Mouse (Mus musculus) neural tube, embryonic 11.5 days (tissue): ENCODE measurements around the gene Bik. TPM values are rescaled to one million over a fixed set of nuclear protein-coding genes. Genes with fewer than 3 reads are reported as not detected.
A peak's percentile ranks its signal among the peaks of the same experiment; 100 is the strongest.

Source experiments
- ATAC-seq: fragments of 200-750 bp; cut with Nextera tagmentation; 2 replicates; pipeline ENCODE4 v1.8.0; 2017; ENCODE audit warnings: moderate number of reproducible peaks, mild to moderate bottlenecking, moderate TSS enrichment, moderate library complexity; ENCODE audit not compliant: insufficient read depth, low FRiP score, low TSS enrichment
- DNase-seq: peaks from one replicate; pipeline ENCODE4 v3.0.0-alpha.2; 2015; ENCODE audit warnings: low spot score
- H3K27ac ChIP-seq: fragments of 300-500 bp; sonication (generic); 2 replicates; pipeline ENCODE4 v1.5.1; 2014; ENCODE audit warnings: low read depth, mild to moderate bottlenecking, low read length
- H3K27me3 ChIP-seq: fragments of 300-500 bp; sonication (generic); 2 replicates; pipeline ENCODE4 v1.6.1; 2014; ENCODE audit warnings: mild to moderate bottlenecking, low read length, mixed read lengths; ENCODE audit not compliant: control insufficient read depth, insufficient read depth
- H3K36me3 ChIP-seq: fragments of 300-500 bp; sonication (generic); 2 replicates; pipeline ENCODE4 v1.6.1; 2014; ENCODE audit warnings: mild to moderate bottlenecking, low read length, moderate library complexity, mixed read lengths; ENCODE audit not compliant: control insufficient read depth, insufficient read depth
- H3K4me1 ChIP-seq: fragments of 300-500 bp; sonication (generic); 2 replicates; pipeline ENCODE4 v1.6.1; 2014; ENCODE audit warnings: low read length, mixed read lengths; ENCODE audit not compliant: control insufficient read depth, insufficient read depth
- H3K4me2 ChIP-seq: fragments of 300-500 bp; sonication (generic); 2 replicates; pipeline ENCODE4 v1.6.1; 2014; ENCODE audit warnings: low read depth, mild to moderate bottlenecking, moderate library complexity
- H3K4me3 ChIP-seq: fragments of 300-500 bp; sonication (generic); 2 replicates; pipeline ENCODE4 v1.5.1; 2014; ENCODE audit warnings: low read depth, low read length
- H3K9ac ChIP-seq: fragments of 300-500 bp; sonication (generic); 2 replicates; pipeline ENCODE4 v1.6.1; 2014; ENCODE audit warnings: mild to moderate bottlenecking, low read length
- H3K9me3 ChIP-seq: fragments of 300-500 bp; sonication (generic); 2 replicates; pipeline ENCODE4 v1.6.1; 2016; ENCODE audit warnings: low read length; ENCODE audit not compliant: control insufficient read depth
- WGBS: fragments of 180-500 bp; shearing (Covaris S2); extraction: QIAGEN DNeasy Blood & Tissue Kit; methylation state at CpG from one replicate; pipeline ENCODE4 v1.1.7; 2014; 5-methylcytosine and 5-hydroxymethylcytosine counted together
- polyA plus RNA-seq: library from polyadenylated mRNA; unstranded; fragments of >200 nt; fragmentation: Nextera tagmentation; extraction: Ambion mirVana; gene quantifications from 2 replicates; pipeline ENCODE4 v1.2.1, GENCODE M21; 2014

The Bik gene
- polyA plus RNA-seq, 1 experiment from 2014 or later = 2.1 TPM

DNA sequence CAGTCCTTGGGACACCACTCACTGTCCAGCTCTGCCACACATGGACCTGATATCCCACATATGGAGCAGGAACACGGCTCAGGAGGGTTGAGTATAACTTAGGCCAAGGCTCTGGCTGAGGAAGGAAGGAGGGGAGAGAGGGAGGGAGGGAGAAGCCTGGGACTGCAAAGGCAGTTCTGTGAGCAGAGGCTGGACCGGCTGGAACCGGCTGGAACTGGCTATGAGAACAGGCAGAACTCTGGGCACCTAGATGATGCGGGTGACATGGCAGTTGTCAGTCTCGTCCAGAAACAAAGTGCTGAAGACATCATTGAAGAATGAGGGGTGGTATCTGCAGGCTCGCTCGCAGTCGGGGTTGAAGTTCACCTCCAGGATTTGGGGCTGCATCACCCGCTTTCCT lies 50.0 kb downstream of the Bik start:
- no peak for DNase-seq
- H3K27ac ChIP-seq = no peak overlapping the region
- no peak overlapping the region for H3K4me2 ChIP-seq
- no peak overlapping the region for H3K4me3 ChIP-seq
- H3K4me1 ChIP-seq = no peaks in the 10 kb centered on the region
- no peaks in the 10 kb centered on the region for H3K9me3 ChIP-seq
- no peak overlapping the region for H3K9ac ChIP-seq
- WGBS = 94% methylated on average over 9 of the region's 9 CpGs
- no peaks in the 10 kb centered on the region for H3K27me3 ChIP-seq
- ATAC-seq = no peak
- H3K36me3 ChIP-seq = peaks cover 16% of the 10 kb centered on the region

DNA sequence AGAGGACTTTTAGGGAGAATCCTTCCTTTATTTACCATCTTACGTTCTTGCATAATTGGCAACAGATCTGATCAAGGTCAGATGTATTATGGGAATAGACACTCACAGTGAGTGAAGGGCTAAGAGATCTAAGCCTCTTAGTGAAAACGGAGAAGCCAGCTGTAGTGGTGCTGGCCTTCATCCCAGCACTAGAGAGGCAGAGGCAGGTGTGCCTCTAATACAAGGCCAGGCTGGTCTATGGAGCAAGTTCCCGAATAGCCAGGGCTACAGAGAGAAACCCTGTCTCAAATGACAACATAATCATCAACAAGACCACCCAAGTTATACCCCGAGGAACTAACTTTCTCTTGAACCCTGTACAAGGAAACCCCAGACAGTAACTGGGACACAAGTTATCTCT lies 56.3 kb downstream of the Bik start:
- ATAC-seq = no peak
- peaks cover 37% of the 10 kb centered on the region for H3K36me3 ChIP-seq
- WGBS = 94% methylated on average over 4 of the region's 4 CpGs

DNA sequence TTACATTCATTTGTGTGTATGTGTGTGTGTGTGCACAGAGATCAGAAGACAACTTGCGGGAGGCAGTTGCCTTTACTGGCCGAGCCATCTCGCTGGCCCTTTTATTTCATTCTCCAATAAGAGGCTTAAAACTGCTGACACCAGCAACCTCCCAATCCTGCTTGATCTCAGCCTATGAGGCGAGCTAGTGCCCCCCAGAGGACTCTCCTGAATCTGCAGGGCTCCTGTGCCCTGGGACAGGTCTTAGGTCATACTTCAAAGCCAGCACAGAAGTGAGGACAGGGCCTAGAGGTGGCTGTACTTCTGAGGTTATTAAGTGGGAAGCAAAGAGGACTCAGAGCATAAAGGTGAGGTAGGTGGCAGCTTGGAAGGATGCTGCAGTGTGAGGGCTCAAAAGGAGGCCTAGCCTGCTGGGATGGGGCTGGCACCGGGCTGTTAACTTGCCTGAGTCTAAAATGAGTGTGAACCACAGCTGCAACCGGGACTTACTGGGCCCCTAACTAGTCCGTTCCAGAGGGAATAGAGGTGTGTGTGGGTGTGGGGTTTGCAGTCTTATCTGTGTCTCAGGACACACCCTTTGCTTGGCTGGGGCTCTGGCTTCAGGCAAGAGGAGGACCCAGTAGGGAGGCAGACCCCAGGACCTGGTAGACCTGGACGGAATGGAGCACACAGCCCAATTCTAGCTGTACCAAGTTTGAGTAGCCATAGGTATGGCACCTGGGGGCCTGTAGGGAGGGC lies 56.9 kb downstream of the Bik start:
- Histone ChIP-seq H3K27ac (no peak overlapping the region), H3K9me3 (peaks cover 2% of the 10 kb centered on the region; the same call in 1 of the 2 replicates), H3K4me3 (no peak overlapping the region), H3K36me3 (peaks cover 34% of the 10 kb centered on the region), H3K4me2 (no peak overlapping the region), H3K4me1 (no peaks in the 10 kb centered on the region), H3K9ac (no peak overlapping the region), H3K27me3 (no peaks in the 10 kb centered on the region)
- peak; percentile 34 for DNase-seq
- ATAC-seq = no peak
- WGBS = 79% methylated on average over 8 of the region's 8 CpGs

More for the DNA sequence above, 56.3 kb downstream of the Bik start:
- Histone ChIP-seq H3K4me3 (no peak overlapping the region), H3K27ac (no peak overlapping the region), H3K9me3 (peaks cover 2% of the 10 kb centered on the region; the same call in 1 of the 2 replicates), H3K27me3 (no peaks in the 10 kb centered on the region), H3K9ac (no peak overlapping the region), H3K4me1 (no peaks in the 10 kb centered on the region), H3K4me2 (no peak overlapping the region)
- DNase-seq = no peak

DNA sequence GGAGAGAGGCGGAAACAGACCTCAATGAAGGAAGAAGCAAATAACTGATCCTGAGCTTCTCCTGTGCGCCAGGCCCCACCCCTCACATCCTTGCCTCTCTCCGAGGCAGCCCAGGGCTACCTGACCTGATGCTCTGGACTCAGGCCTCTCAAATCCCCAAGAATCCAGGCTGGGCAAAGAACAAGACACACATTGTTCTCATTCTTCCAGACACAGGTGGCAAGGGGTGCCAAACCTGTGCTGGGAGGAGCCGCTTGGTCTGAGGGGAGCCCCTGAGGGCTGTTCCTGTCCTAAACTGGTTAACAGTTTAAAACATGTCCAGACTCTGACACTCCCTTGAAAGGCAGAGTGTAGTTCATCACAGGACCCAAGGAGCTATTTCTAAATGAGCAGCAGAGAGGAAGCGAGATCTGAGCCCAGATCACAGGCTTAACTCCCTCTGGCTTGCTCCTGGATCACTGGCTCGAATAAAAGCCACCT lies 58.1 kb downstream of the Bik start:
- 95% methylated on average over 6 of the region's 6 CpGs for WGBS
- no peak for ATAC-seq
- H3K4me2 ChIP-seq = no peak overlapping the region

DNA sequence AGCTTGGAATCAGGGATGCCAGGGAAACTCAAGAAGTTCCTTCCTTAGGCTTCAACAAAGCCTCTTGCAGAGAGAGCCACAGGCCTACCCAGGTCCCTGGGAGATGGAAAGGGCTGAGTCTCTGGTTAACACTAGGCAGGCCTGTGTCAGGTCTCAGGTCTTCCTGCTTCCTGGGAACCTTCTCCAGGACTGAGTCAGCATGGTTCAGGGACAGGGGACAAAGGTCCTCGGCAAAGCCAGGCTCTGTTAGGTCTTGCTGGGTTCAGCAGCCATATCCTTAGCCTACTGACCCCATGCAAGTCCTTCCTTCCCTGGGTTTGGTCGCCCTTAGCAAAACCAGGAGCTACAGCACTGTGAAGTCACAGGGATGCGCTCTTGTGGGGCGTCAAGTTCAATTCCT lies 64.2 kb downstream of the Bik start:
- Histone ChIP-seq H3K4me1 (peaks cover 8% of the 10 kb centered on the region), H3K4me2 (no peak overlapping the region), H3K4me3 (no peak overlapping the region), H3K27ac (no peak overlapping the region), H3K36me3 (peaks cover 14% of the 10 kb centered on the region), H3K9ac (no peak overlapping the region), H3K27me3 (no peaks in the 10 kb centered on the region), H3K9me3 (peaks cover 2% of the 10 kb centered on the region; the same call in 1 of the 2 replicates)
- 96% methylated on average over 4 of the region's 4 CpGs for WGBS
- DNase-seq = no peak
- no peak for ATAC-seq

More for the DNA sequence above, 58.1 kb downstream of the Bik start:
- Histone ChIP-seq H3K9me3 (peaks cover 2% of the 10 kb centered on the region; the same call in 1 of the 2 replicates), H3K27me3 (no peaks in the 10 kb centered on the region), H3K4me1 (no peaks in the 10 kb centered on the region), H3K9ac (no peak overlapping the region), H3K36me3 (peaks cover 33% of the 10 kb centered on the region), H3K27ac (no peak overlapping the region), H3K4me3 (no peak overlapping the region)
- no peak for DNase-seq

DNA sequence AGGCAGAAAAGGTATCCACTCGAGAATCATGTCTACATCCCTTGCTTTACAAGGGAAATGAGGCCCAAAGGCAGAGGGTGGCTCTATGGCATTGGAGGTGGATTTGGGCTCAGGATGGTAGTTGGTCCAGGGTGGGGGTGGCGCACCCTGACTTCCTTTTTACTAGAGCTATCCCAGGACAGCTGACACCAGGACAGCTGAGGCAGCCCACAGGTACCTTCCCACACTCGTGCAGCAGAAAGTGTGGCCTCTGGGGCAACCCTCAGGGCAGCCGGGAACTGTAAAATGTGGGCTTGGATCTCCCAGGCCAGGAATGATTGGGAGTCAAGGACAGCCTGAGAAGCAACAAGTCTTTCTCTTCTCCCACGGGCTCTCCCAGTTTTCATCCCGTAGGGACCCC lies 65.1 kb downstream of the Bik start:
- DNase-seq (no peak), ATAC-seq (no peak)
- 87% methylated on average over 6 of the region's 6 CpGs for WGBS
- Histone ChIP-seq H3K27ac (no peak overlapping the region), H3K36me3 (peaks cover 5% of the 10 kb centered on the region), H3K4me1 (peaks cover 8% of the 10 kb centered on the region), H3K9me3 (no peaks in the 10 kb centered on the region), H3K27me3 (no peaks in the 10 kb centered on the region), H3K4me3 (no peak overlapping the region), H3K9ac (no peak overlapping the region), H3K4me2 (no peak overlapping the region)

DNA sequence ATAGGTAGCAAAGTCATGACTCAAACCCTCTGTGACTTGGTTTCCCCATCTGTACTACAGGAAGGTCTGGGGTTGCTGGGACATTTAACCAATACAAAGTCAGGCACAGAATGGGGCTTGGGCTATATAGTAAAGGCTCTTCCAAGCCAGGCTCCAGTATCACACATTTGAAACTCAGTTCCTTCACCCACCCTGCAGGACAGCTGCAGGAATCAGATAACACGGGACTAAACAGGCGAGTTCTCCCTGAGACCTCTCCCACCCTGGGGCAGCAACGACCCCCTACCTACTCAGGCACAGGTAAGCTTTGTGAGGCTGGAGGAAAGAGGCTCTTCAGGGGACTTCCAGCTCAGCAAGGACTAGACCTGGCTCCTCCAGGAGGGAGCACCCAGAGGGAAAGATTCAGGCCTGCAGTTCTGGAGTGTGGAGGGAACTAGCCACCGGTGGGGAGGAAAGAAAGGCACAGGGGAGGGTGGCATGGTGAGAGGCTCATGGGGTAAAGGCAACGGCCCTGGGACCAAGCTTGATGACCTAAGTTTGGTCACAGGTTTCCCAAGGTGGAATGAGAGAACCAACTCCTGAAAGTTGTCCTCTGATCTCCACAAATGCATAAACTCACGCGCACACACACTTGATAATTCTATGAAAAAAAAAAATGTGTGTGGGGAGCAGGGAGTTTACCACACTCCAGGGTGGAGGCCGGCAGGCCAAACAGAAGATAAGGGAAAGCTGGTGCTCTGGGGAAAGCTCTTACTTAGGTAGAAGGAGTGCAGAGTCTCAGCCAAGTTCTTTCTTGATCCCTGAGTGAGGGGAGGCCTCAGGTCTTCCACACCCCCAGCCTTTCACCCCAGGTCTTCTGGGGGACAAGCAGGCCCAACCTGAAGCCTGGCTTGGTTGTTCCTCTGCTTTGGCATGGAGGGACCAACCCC lies 65.9 kb downstream of the Bik start:
- ATAC-seq (no peak), DNase-seq (no peak)
- H3K27ac ChIP-seq = no peak overlapping the region
- no peaks in the 10 kb centered on the region for H3K9me3 ChIP-seq
- H3K4me2 ChIP-seq = peak overlapping the region; percentile 85
- 86% methylated on average over 8 of the region's 8 CpGs for WGBS
- peaks cover 8% of the 10 kb centered on the region for H3K4me1 ChIP-seq
- no peaks in the 10 kb centered on the region for H3K36me3 ChIP-seq
- H3K27me3 ChIP-seq = no peaks in the 10 kb centered on the region
- H3K9ac ChIP-seq = peak overlapping the region; percentile 29; the same call in 1 of the 2 replicates
- no peak overlapping the region for H3K4me3 ChIP-seq

DNA sequence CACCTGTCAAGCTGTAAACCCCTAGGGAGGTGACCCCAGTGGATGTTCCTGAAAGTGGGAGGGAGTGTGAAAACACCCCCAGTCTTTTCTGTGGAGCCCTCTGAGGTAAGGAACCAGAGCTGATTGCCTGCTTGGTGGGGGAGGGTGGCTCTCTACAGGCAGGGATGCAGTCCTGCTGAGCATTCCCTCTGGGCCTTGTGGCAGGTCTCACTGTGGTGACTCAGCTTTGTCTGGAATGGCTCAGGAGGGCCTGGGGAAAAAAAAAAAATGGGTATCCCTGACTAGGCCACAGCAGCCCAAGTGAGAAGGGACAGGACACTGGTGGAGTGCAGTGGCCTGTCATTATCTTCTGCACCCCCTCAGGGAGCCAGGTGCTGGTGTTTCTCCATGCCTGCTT lies 66.5 kb downstream of the Bik start:
- DNase-seq (no peak), ATAC-seq (no peak)
- H3K27ac ChIP-seq = no peak overlapping the region
- H3K9me3 ChIP-seq = no peaks in the 10 kb centered on the region
- no peaks in the 10 kb centered on the region for H3K27me3 ChIP-seq
- no peaks in the 10 kb centered on the region for H3K36me3 ChIP-seq
- H3K4me2 ChIP-seq = peak overlapping the region; percentile 85
- no peak overlapping the region for H3K4me3 ChIP-seq
- H3K4me1 ChIP-seq = peaks cover 8% of the 10 kb centered on the region
- peak overlapping the region; percentile 29; the same call in 1 of the 2 replicates for H3K9ac ChIP-seq
